Mouse (Mus musculus): ENCODE measurements around the gene Rasl10a.

GRCm38 (mm10) chr11:5035421-5035820 lies 22.5 kb upstream of the Rasl10a start:
- TF ChIP-seq CTCF (IDR thresholded peaks at IDR 0.05; ENCODE audit: low read depth) (no peak), EP300 (IDR thresholded peaks at IDR 0.05; ENCODE audit: low read depth) (no peak)
